In genomic region chr2:147011474-147012140, GRCm38 (mm10) we compare ENCODE assay signal across 8 mouse cellular contexts. TPM values are rescaled to one million over a fixed set of nuclear protein-coding genes. Genes with fewer than 3 reads are reported as not detected.
A peak's percentile ranks its signal among the peaks of the same experiment; 100 is the strongest.
DNase-seq lines count a peak whose midpoint lies in the region; ATAC-seq lines count a peak whose summit lies in the region.

No protein-coding gene starts in this region.

- H3K27ac ChIP-seq in kidney, embryonic 15.5 days, result peak overlapping the region; percentile 100
- peak overlapping the region; percentile 99 for H3K27ac ChIP-seq in heart, embryonic 16.5 days (ENCODE audit: low read length)
- peak overlapping the region; percentile 100 for H3K27ac ChIP-seq in lung, embryonic 16.5 days (ENCODE audit: low read length)

- H3K36me3 ChIP-seq in kidney, embryonic 15.5 days, result peaks cover 4% of the 10 kb centered on the region; the same call in 1 of the 2 replicates
- no peaks in the 10 kb centered on the region for H3K36me3 ChIP-seq in heart, embryonic 16.5 days (ENCODE audit: control insufficient read depth, insufficient read depth)
- no peaks in the 10 kb centered on the region for H3K36me3 ChIP-seq in lung, embryonic 16.5 days (ENCODE audit: control insufficient read depth, insufficient read depth, low read length)

- H3K9ac ChIP-seq in kidney, embryonic 15.5 days, result peak overlapping the region; percentile 85
- peak overlapping the region; percentile 91 for H3K9ac ChIP-seq in heart, embryonic 16.5 days (ENCODE audit: low read length)
- peak overlapping the region; percentile 90 for H3K9ac ChIP-seq in lung, embryonic 16.5 days (ENCODE audit: low read length)

- peaks cover 22% of the 10 kb centered on the region for H3K4me1 ChIP-seq in kidney, embryonic 15.5 days
- peaks cover 16% of the 10 kb centered on the region for H3K4me1 ChIP-seq in heart, embryonic 16.5 days (ENCODE audit: control insufficient read depth, insufficient read depth, low read length)
- H3K4me1 ChIP-seq in lung, embryonic 16.5 days (replicated peaks; ENCODE audit: control insufficient read depth, insufficient read depth, low read length), result peaks cover 15% of the 10 kb centered on the region

- peak overlapping the region; percentile 94 for H3K4me3 ChIP-seq in kidney, embryonic 15.5 days (replicated peaks)
- H3K4me3 ChIP-seq in heart, embryonic 16.5 days (ENCODE audit: low read length), result peak overlapping the region; percentile 98
- H3K4me3 ChIP-seq in lung, embryonic 16.5 days (ENCODE audit: low read length), result peak overlapping the region; percentile 88

- peak overlapping the region; percentile 71 for H3K4me2 ChIP-seq in kidney, embryonic 15.5 days
- peak overlapping the region; percentile 83 for H3K4me2 ChIP-seq in heart, embryonic 16.5 days (ENCODE audit: low read depth, low read length)
- peak overlapping the region; percentile 79 for H3K4me2 ChIP-seq in lung, embryonic 16.5 days (ENCODE audit: low read depth, low read length)

- WGBS in kidney, embryonic 15.5 days, result 53% methylated on average over 3 of the region's 3 CpGs
- WGBS in heart, embryonic 16.5 days, result 66% methylated on average over 3 of the region's 3 CpGs
- 59% methylated on average over 3 of the region's 3 CpGs for WGBS in lung, embryonic 16.5 days

- no peaks in the 10 kb centered on the region for H3K27me3 ChIP-seq in kidney, embryonic 15.5 days
- no peaks in the 10 kb centered on the region for H3K27me3 ChIP-seq in heart, embryonic 16.5 days (ENCODE audit: control insufficient read depth, insufficient read depth, low read length)
- H3K27me3 ChIP-seq in lung, embryonic 16.5 days (ENCODE audit: control insufficient read depth, insufficient read depth, low read depth, low read length), result no peaks in the 10 kb centered on the region

- DNase-seq in kidney, postnatal 14 days, result no peak
- peak; percentile 74 for DNase-seq in spleen, postnatal 36 days (ENCODE audit: low spot score in 2 of 2)
- no peak for DNase-seq in frontal cortex, postnatal 25 days (ENCODE audit: low spot score in 2 of 2)
- no peak for DNase-seq in cerebellum, adult 11-12 months

- ATAC-seq in kidney, embryonic 15.5 days (replicated peaks; ENCODE audit: low FRiP score), result no peak
- peak; percentile 26 for ATAC-seq in activated CD4-positive, CD25-positive, alpha-beta regulatory T cell, adult 4 months
- no peak for ATAC-seq in heart, embryonic 16.5 days (replicated peaks; ENCODE audit: extremely low read depth, insufficient read depth, low FRiP score)
- no peak for ATAC-seq in lung, embryonic 16.5 days (ENCODE audit: low read depth)

- H3K9me3 ChIP-seq in kidney, embryonic 15.5 days (replicated peaks), result no peaks in the 10 kb centered on the region
- H3K9me3 ChIP-seq in heart, embryonic 16.5 days (replicated peaks; ENCODE audit: control insufficient read depth, low read length), result no peaks in the 10 kb centered on the region
- H3K9me3 ChIP-seq in lung, embryonic 16.5 days (ENCODE audit: control insufficient read depth, low read length), result no peaks in the 10 kb centered on the region

RNA-seq across cellular contexts. Expression of gene Xrn2, which starts 1.2 kb away (rescaled TPM):
- 80.9 and 81.3 TPM in 2 replicates for polyA plus RNA-seq in kidney, embryonic 15.5 days (2015; fragmentation: Nextera tagmentation; extraction: Ambion mirVana)
- 100 to 1,000 TPM; 173 to 239 TPM for polyA plus RNA-seq in activated CD4-positive, CD25-positive, alpha-beta regulatory T cell, adult 4 months (2017; shearing (Covaris generic))
- polyA plus RNA-seq in heart, embryonic 16.5 days (2015; fragmentation: Nextera tagmentation; extraction: Ambion mirVana), result 42.5 and 44.2 TPM in 2 replicates
- 74.7 and 79.3 TPM in 2 replicates for polyA plus RNA-seq in lung, embryonic 16.5 days (2015; fragmentation: Nextera tagmentation; extraction: Ambion mirVana)

Comparison
In these comparisons a context has a peak if more than half of its experiments do, and no peak if none do; other contexts are left out.
1. DNase-seq: peak in spleen, postnatal 36 days (2 of 2); none in kidney, postnatal 14 days (single experiment), frontal cortex, postnatal 25 days (0 of 2) and cerebellum, adult 11-12 months (single experiment).
2. Peak in every context shown above with its lines, with median percentiles within 50 percentile points of each other: H3K27ac ChIP-seq, H3K4me2 ChIP-seq, H3K4me3 ChIP-seq and H3K9ac ChIP-seq.